Comparison of ENCODE assay signal across 15 mouse cellular contexts in genomic region chr1:37759407-37759806, GRCm38 (mm10). TPM values are rescaled to one million over a fixed set of nuclear protein-coding genes. Genes with fewer than 3 reads are reported as not detected.
A peak's percentile ranks its signal among the peaks of the same experiment; 100 is the strongest.
DNase-seq lines count a peak whose midpoint lies in the region; ATAC-seq and TF ChIP-seq lines count a peak whose summit lies in the region.
"Had no signal": no experiment of that assay in that cellular context is flagged by ENCODE, and none has a peak within 500 bp of the region (broad histone marks: within the 10 kb centered on the region; RNA-seq: fewer than 3 reads in every experiment).

No protein-coding gene starts in this region.

- no peak overlapping the region for H3K4me3 ChIP-seq in gastrocnemius, adult 2 months
- H3K4me3 ChIP-seq in liver, postnatal 0 days (ENCODE audit: low read depth, low read length) = no peak overlapping the region
- H3K4me3 ChIP-seq in liver, embryonic 12.5 days = no peak overlapping the region
- H3K4me3 ChIP-seq in MEL (ENCODE audit: control insufficient read depth in 1 of 2, insufficient read depth in 1 of 2, low read depth in 2 of 2, low read length in 2 of 2) = no peak overlapping the region
- no peak overlapping the region for H3K4me3 ChIP-seq in forebrain, embryonic 10.5 days
- H3K4me3 ChIP-seq: hindbrain, embryonic 15.5 days; limb, embryonic 10.5 days; megakaryocyte, embryonic 14.5 days had no signal

- H3K9ac ChIP-seq in liver, postnatal 0 days (replicated peaks) = no peak overlapping the region
- no peak overlapping the region for H3K9ac ChIP-seq in liver, embryonic 12.5 days
- H3K9ac ChIP-seq in MEL (ENCODE audit: control insufficient read depth, low read depth, low read length, poor library complexity, severe bottlenecking) = no peak overlapping the region
- H3K9ac ChIP-seq: hindbrain, embryonic 15.5 days; liver, embryonic 14.5 days had no signal

- no peak overlapping the region for H3K27ac ChIP-seq in gastrocnemius, adult 2 months
- H3K27ac ChIP-seq in liver, postnatal 0 days (ENCODE audit: low read depth) = no peak overlapping the region
- H3K27ac ChIP-seq in liver, embryonic 12.5 days = no peak overlapping the region
- no peak overlapping the region for H3K27ac ChIP-seq in MEL (ENCODE audit: control insufficient read depth, low read depth, low read length)
- H3K27ac ChIP-seq in forebrain, embryonic 10.5 days = no peak overlapping the region
- H3K27ac ChIP-seq: hindbrain, embryonic 15.5 days; limb, embryonic 10.5 days; liver, embryonic 14.5 days had no signal

- ATAC-seq in liver, postnatal 0 days = no peak
- ATAC-seq in liver, embryonic 12.5 days = no peak

- H3K79me2 ChIP-seq in MEL (ENCODE audit: control insufficient read depth, insufficient read depth, low read length, poor library complexity) = no peaks in the 10 kb centered on the region

- H3K4me1 ChIP-seq in liver, postnatal 0 days (ENCODE audit: insufficient read depth) = no peaks in the 10 kb centered on the region
- H3K4me1 ChIP-seq in liver, embryonic 12.5 days = no peaks in the 10 kb centered on the region
- no peaks in the 10 kb centered on the region for H3K4me1 ChIP-seq in MEL (ENCODE audit: control insufficient read depth in 1 of 2, insufficient read depth in 2 of 2, low read length in 2 of 2)
- no peaks in the 10 kb centered on the region for H3K4me1 ChIP-seq in forebrain, embryonic 10.5 days
- H3K4me1 ChIP-seq: hindbrain, embryonic 15.5 days; limb, embryonic 10.5 days had no signal

- no peak for DNase-seq in gastrocnemius, adult 2 months
- DNase-seq in gastrocnemius, adult 8-10 months (ENCODE audit: low spot score in 2 of 2) = no peak
- DNase-seq in liver, postnatal 0 days = no peak
- DNase-seq in MEL (ENCODE audit: low read depth, low spot score) = peak; percentile 44
- peak; percentile 29 for DNase-seq in thymus, postnatal 14 days
- no peak for DNase-seq in forebrain, embryonic 10.5 days (ENCODE audit: extremely low spot score, low spot score)
- DNase-seq: cerebellum, adult 8-10 months; kidney, adult 9 months; right cerebral cortex, adult 18-20 months had no signal

- peak; percentile 58 for TF ChIP-seq RAD21 in MEL (IDR thresholded peaks at IDR 0.05; ENCODE audit: low read depth, low read length)

- TF ChIP-seq EP300 in liver, postnatal 0 days (IDR thresholded peaks at IDR 0.05; ENCODE audit: low read depth) = no peak
- no peak for TF ChIP-seq EP300 in MEL (IDR thresholded peaks at IDR 0.05; ENCODE audit: low read depth in 1 of 2, low read length in 2 of 2)

- TF ChIP-seq CTCF in gastrocnemius, adult 2 months (IDR thresholded peaks at IDR 0.05) = peak; percentile 1; the same call in 1 of the 2 replicates
- TF ChIP-seq CTCF in liver, postnatal 0 days (IDR thresholded peaks at IDR 0.05; ENCODE audit: low read depth) = peak; percentile 21; the same call in 1 of the 2 replicates
- peak; percentile 19 to 62 (median 49); a peak in 4 of 6 replicates for TF ChIP-seq CTCF in MEL (IDR thresholded peaks at IDR 0.05 in 2 of 3, conservative IDR thresholded peaks at IDR 0.05 in 1 of 3; ENCODE audit: control insufficient read depth in 1 of 3, insufficient read depth in 1 of 3, low read depth in 2 of 3, low read length in 3 of 3, poor library complexity in 1 of 3, severe bottlenecking in 1 of 3)

- H3K36me3 ChIP-seq in liver, postnatal 0 days (replicated peaks; ENCODE audit: insufficient read depth, low read length) = no peaks in the 10 kb centered on the region
- no peaks in the 10 kb centered on the region for H3K36me3 ChIP-seq in liver, embryonic 12.5 days
- no peaks in the 10 kb centered on the region for H3K36me3 ChIP-seq in MEL (ENCODE audit: control insufficient read depth in 1 of 2, insufficient read depth in 2 of 2, low read length in 2 of 2)
- no peaks in the 10 kb centered on the region for H3K36me3 ChIP-seq in forebrain, embryonic 10.5 days (replicated peaks)
- H3K36me3 ChIP-seq: hindbrain, embryonic 15.5 days; limb, embryonic 10.5 days had no signal

- H3K9me3 ChIP-seq in liver, postnatal 0 days (ENCODE audit: low read length) = no peaks in the 10 kb centered on the region
- H3K9me3 ChIP-seq in liver, embryonic 12.5 days (replicated peaks) = no peaks in the 10 kb centered on the region
- no peaks in the 10 kb centered on the region for H3K9me3 ChIP-seq in MEL (replicated peaks; ENCODE audit: insufficient read depth, low read length)
- no peaks in the 10 kb centered on the region for H3K9me3 ChIP-seq in forebrain, embryonic 10.5 days
- H3K9me3 ChIP-seq: hindbrain, embryonic 15.5 days; limb, embryonic 10.5 days; megakaryocyte, embryonic 14.5 days had no signal

- intact Hi-C loops in gastrocnemius, adult 2 months (cut with DNase I) = no loop called here

- H3K27me3 ChIP-seq in liver, postnatal 0 days (ENCODE audit: insufficient read depth, low read length) = no peaks in the 10 kb centered on the region
- H3K27me3 ChIP-seq in liver, embryonic 12.5 days (replicated peaks) = no peaks in the 10 kb centered on the region
- peaks cover 7 to 13% of the 10 kb centered on the region in 2 experiments for H3K27me3 ChIP-seq in MEL (ENCODE audit: control insufficient read depth in 1 of 2, insufficient read depth in 2 of 2, low read length in 2 of 2)
- no peaks in the 10 kb centered on the region for H3K27me3 ChIP-seq in forebrain, embryonic 10.5 days (ENCODE audit: poor library complexity, severe bottlenecking)
- H3K27me3 ChIP-seq: hindbrain, embryonic 15.5 days had no signal

- H3K4me2 ChIP-seq in liver, postnatal 0 days (ENCODE audit: low read depth, low read length) = no peak overlapping the region
- no peak overlapping the region for H3K4me2 ChIP-seq in liver, embryonic 12.5 days
- H3K4me2 ChIP-seq: hindbrain, embryonic 15.5 days had no signal

- TF ChIP-seq POLR2A in MEL (IDR thresholded peaks at IDR 0.05; ENCODE audit: control insufficient read depth in 1 of 2, insufficient read depth in 1 of 2, low read depth in 1 of 2, low read length in 2 of 2, poor library complexity in 1 of 2) = no peak

TF ChIP-seq in MEL, 35 proteins besides CTCF, POLR2A, EP300 and RAD21:
- no peak for TF ChIP-seq USF1 (IDR thresholded peaks at IDR 0.05; ENCODE audit: low read depth, low read length)
- peak; percentile 57 for TF ChIP-seq ZC3H11A (IDR thresholded peaks at IDR 0.05; ENCODE audit: low read depth, low read length)
- peak; percentile 81 for TF ChIP-seq SMC3 (IDR thresholded peaks at IDR 0.05; ENCODE audit: low read depth, low read length)

RNA-seq across cellular contexts. Expression of gene 2010300C02Rik, which starts 39.5 kb away (rescaled TPM):
- under 1 TPM; 0.22 to 0.31 TPM for total RNA-seq in gastrocnemius, adult 2 months (2021)
- total RNA-seq in gastrocnemius, adult 8-10 months (2022) = under 1 TPM; 0.18 to 0.67 (median 0.25) TPM
- polyA plus RNA-seq in liver, postnatal 0 days (2015; fragmentation: Nextera tagmentation; extraction: Ambion mirVana) = 0.20 and 0.22 TPM in 2 replicates
- 0.27 and 0.35 TPM in 2 replicates for polyA plus RNA-seq in liver, embryonic 12.5 days (2016; fragmentation: Nextera tagmentation; extraction: Ambion mirVana)
- not detected in 2 replicates for total RNA-seq in MEL (2012; rRNA removed)
- polyA plus RNA-seq in MEL (2012; ENCODE audit: insufficient read depth in 1 of 2, insufficient read length in 2 of 2, low read depth in 1 of 2, low replicate concordance in 2 of 2, missing spikeins in 1 of 2) = not detected
- polyA plus RNA-seq in forebrain, embryonic 10.5 days (2016; fragmentation: Nextera tagmentation; extraction: Ambion mirVana) = 0.66 and 0.68 TPM in 2 replicates
- total RNA-seq: granulocyte monocyte progenitor cell, adult 5-6 weeks had no signal

Comparison
In these comparisons a context has a peak if more than half of its experiments do, and no peak if none do; other contexts are left out.
1. DNase-seq: peak in MEL (single experiment) and thymus, postnatal 14 days (single experiment); none in gastrocnemius, adult 2 months (single experiment), gastrocnemius, adult 8-10 months (0 of 2), liver, postnatal 0 days (single experiment) and forebrain, embryonic 10.5 days (single experiment).
2. Peak in every context shown above with its lines, with median percentiles within 50 percentile points of each other: CTCF ChIP-seq.